Mouse (Mus musculus) brain, embryonic 14.5 days (tissue): ENCODE results near the gene Tmem91.

Source experiments
- CTCF ChIP-seq: fragments of 200-500 bp; IDR thresholded peaks from 2 replicates; pipeline ENCODE4 v1.5.1; 2012; ENCODE audit warnings: inconsistent platforms, mild to moderate bottlenecking, moderate library complexity, borderline replicate concordance; ENCODE audit not compliant: insufficient read depth, insufficient read length; ENCODE audit errors: extremely low read depth
- POLR2A ChIP-seq: fragments of 200-500 bp; IDR thresholded peaks from 2 replicates; pipeline ENCODE4 v1.6.1; 2012; ENCODE audit warnings: mild to moderate bottlenecking, inconsistent platforms, borderline replicate concordance; ENCODE audit not compliant: poor library complexity, insufficient read depth, insufficient read length, severe bottlenecking; ENCODE audit errors: extremely low read depth

DNA sequence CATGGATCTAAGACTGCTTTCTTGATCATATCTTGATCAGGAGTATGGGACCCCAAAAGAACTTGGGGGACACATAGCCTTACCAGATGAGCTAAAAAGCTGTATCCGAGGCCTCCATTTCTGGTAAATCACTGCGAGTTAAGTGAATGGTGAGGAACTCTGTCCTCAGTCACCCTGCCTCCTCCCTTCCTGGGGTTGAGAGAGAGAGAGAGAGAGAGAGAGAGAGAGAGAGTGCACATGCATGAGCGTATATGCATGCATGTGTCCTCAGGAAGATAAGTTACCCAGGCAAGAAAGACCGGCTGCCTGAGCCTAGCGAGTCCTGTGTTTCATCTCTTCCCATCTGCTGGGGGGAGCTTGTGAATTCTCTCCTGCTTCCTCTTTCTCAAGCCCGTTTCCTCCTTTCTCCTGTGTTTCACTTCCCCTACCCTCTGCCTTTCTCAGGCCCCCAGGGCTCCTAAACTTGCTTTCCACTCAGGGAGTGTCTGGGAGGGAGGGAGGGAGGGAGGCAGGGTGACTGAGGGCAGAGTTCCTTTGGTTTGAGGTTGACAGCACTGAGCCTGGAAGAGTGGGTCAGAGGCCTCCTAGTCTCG lies 31.7 kb upstream of the Tmem91 start:
- no peak for TF ChIP-seq POLR2A
- TF ChIP-seq CTCF, result no peak
